Mouse (Mus musculus) heart, postnatal 0 days (tissue): Measurements from ENCODE around the gene Poldip3. TPM values are rescaled to one million over a fixed set of nuclear protein-coding genes. Genes with fewer than 3 reads are reported as not detected.
A peak's percentile ranks its signal among the peaks of the same experiment; 100 is the strongest.

Source experiments
- ATAC-seq: fragments of 200-750 bp; cut with Nextera tagmentation; 2 replicates; pipeline ENCODE4 v1.8.0; 2017; ENCODE audit warnings: low read depth, moderate number of reproducible peaks, moderate library complexity; ENCODE audit not compliant: insufficient read depth
- DNase-seq: peaks from one replicate; pipeline ENCODE4 v3.0.0-alpha.2; 2016; ENCODE audit warnings: low spot score
- H3K27ac ChIP-seq: fragments of 300-500 bp; sonication (generic); 2 replicates; pipeline ENCODE4 v1.5.1; 2014; ENCODE audit warnings: low read depth, mild to moderate bottlenecking
- H3K27me3 ChIP-seq: fragments of 300-500 bp; sonication (generic); 2 replicates; pipeline ENCODE4 v1.6.1; 2014; ENCODE audit warnings: low read length, mixed read lengths; ENCODE audit not compliant: control insufficient read depth, insufficient read depth
- H3K36me3 ChIP-seq: fragments of 300-500 bp; sonication (generic); replicated peaks from 2 replicates; pipeline ENCODE4 v1.6.1; 2014; ENCODE audit warnings: low read length, mixed read lengths; ENCODE audit not compliant: control insufficient read depth, insufficient read depth
- H3K4me1 ChIP-seq: fragments of 300-500 bp; sonication (generic); 2 replicates; pipeline ENCODE4 v1.6.1; 2014; ENCODE audit warnings: antibody characterized with exemption; ENCODE audit not compliant: control insufficient read depth, insufficient read depth
- H3K4me2 ChIP-seq: fragments of 300-500 bp; sonication (generic); 2 replicates; pipeline ENCODE4 v1.6.1; 2014; ENCODE audit warnings: low read depth, mild to moderate bottlenecking, low read length, moderate library complexity
- H3K4me3 ChIP-seq: fragments of 300-500 bp; sonication (generic); 2 replicates; pipeline ENCODE4 v1.5.1; 2014; ENCODE audit warnings: low read depth, low read length
- H3K9ac ChIP-seq: fragments of 300-500 bp; sonication (generic); replicated peaks from 2 replicates; pipeline ENCODE4 v1.6.1; 2014; ENCODE audit warnings: low read depth, low read length, mixed read lengths
- H3K9me3 ChIP-seq: fragments of 300-500 bp; sonication (generic); replicated peaks from 2 replicates; pipeline ENCODE4 v1.6.1; 2016; ENCODE audit warnings: low read length; ENCODE audit not compliant: control insufficient read depth
- CTCF ChIP-seq: IDR thresholded peaks from 2 replicates; pipeline ENCODE4 v1.5.1; 2016; ENCODE audit warnings: antibody characterized with exemption, control low read depth, low read depth
- EP300 ChIP-seq: IDR thresholded peaks from 2 replicates; pipeline ENCODE4 v1.6.1; 2016; ENCODE audit warnings: antibody characterized with exemption, low read depth
- WGBS: fragments of 180-500 bp; shearing (Covaris S2); extraction: QIAGEN DNeasy Blood & Tissue Kit; methylation state at CpG from one replicate; pipeline ENCODE4 v1.1.7; 2014; 5-methylcytosine and 5-hydroxymethylcytosine counted together
- polyA plus RNA-seq: library from polyadenylated mRNA; unstranded; fragments of >200 nt; fragmentation: Nextera tagmentation; extraction: Ambion mirVana; gene quantifications from 2 replicates; pipeline ENCODE4 v1.2.1, GENCODE M21; 2015
- total RNA-seq: library from RNA; depleted of rRNA; stranded (reverse); fragments of >200 nt; gene quantifications from 2 replicates; pipeline ENCODE4 v1.2.3, GENCODE M21; 2014; ENCODE audit warnings: low replicate concordance

Gene Poldip3
- total and polyA plus RNA-seq, 2 experiments from 2014 or later: 38.3 to 63.6 TPM

GRCm38 (mm10) chr15:83170956-83171659 lies 21.9 kb upstream of the Poldip3 start:
- peak overlapping the region; percentile 77 for H3K9ac ChIP-seq
- no peak for TF ChIP-seq EP300
- no peak for TF ChIP-seq CTCF
- H3K36me3 ChIP-seq: no peaks in the 10 kb centered on the region
- peaks cover 27% of the 10 kb centered on the region for H3K4me1 ChIP-seq
- WGBS: 33% methylated on average over 8 of the region's 8 CpGs
- H3K9me3 ChIP-seq: no peaks in the 10 kb centered on the region
- H3K4me3 ChIP-seq: peak overlapping the region; percentile 76
- ATAC-seq (no peak), DNase-seq (peak; percentile 52)
- H3K27me3 ChIP-seq: no peaks in the 10 kb centered on the region
- H3K4me2 ChIP-seq: peak overlapping the region; percentile 93
- H3K27ac ChIP-seq: peak overlapping the region; percentile 88

- DNase-seq: no peak
- peak overlapping the region; percentile 0; the same call in 1 of the 2 replicates for H3K4me3 ChIP-seq
- 68% methylated on average over 8 of the region's 8 CpGs for WGBS
These were observed 20.9 kb upstream of the Poldip3 start for GRCm38 (mm10) chr15:83169772-83170722.

GRCm38 (mm10) chr15:83168875-83169771 lies 19.9 kb upstream of the Poldip3 start:
- Histone ChIP-seq H3K9me3 (no peaks in the 10 kb centered on the region), H3K4me2 (peak overlapping the region; percentile 14), H3K36me3 (no peaks in the 10 kb centered on the region), H3K27ac (peak overlapping the region; percentile 50; the same call in 1 of the 2 replicates), H3K4me1 (peaks cover 36% of the 10 kb centered on the region), H3K4me3 (no peak overlapping the region), H3K27me3 (no peaks in the 10 kb centered on the region), H3K9ac (no peak overlapping the region)
- DNase-seq (no peak), ATAC-seq (no peak)
- TF ChIP-seq CTCF (no peak), EP300 (no peak)
- 68% methylated on average over 7 of the region's 7 CpGs for WGBS

More at GRCm38 (mm10) chr15:83169772-83170722, 20.9 kb upstream of the Poldip3 start:
- Histone ChIP-seq H3K4me2 (peak overlapping the region; percentile 14), H3K27ac (peak overlapping the region; percentile 50), H3K27me3 (no peaks in the 10 kb centered on the region), H3K9me3 (no peaks in the 10 kb centered on the region), H3K4me1 (peaks cover 31% of the 10 kb centered on the region), H3K9ac (no peak overlapping the region), H3K36me3 (no peaks in the 10 kb centered on the region)
- no peak for ATAC-seq
- TF ChIP-seq EP300 (peak; percentile 62), CTCF (no peak)

GRCm38 (mm10) chr15:83168311-83168710 lies 19.1 kb upstream of the Poldip3 start:
- Histone ChIP-seq H3K9ac (no peak overlapping the region), H3K4me3 (no peak overlapping the region), H3K27ac (no peak overlapping the region), H3K4me2 (no peak overlapping the region), H3K36me3 (no peaks in the 10 kb centered on the region), H3K27me3 (no peaks in the 10 kb centered on the region), H3K9me3 (no peaks in the 10 kb centered on the region), H3K4me1 (peaks cover 36% of the 10 kb centered on the region)
- WGBS: 87% methylated on average over 3 of the region's 3 CpGs
- ATAC-seq (no peak), DNase-seq (no peak)
- TF ChIP-seq EP300: no peak

GRCm38 (mm10) chr15:83167550-83168065 lies 18.4 kb upstream of the Poldip3 start:
- Histone ChIP-seq H3K9ac (no peak overlapping the region), H3K27ac (no peak overlapping the region), H3K4me1 (peaks cover 36% of the 10 kb centered on the region), H3K4me2 (no peak overlapping the region), H3K36me3 (0 out of 2 replicates have a peak, but pooled peaks cover 4% of the 10 kb centered on the region), H3K4me3 (no peak overlapping the region), H3K27me3 (no peaks in the 10 kb centered on the region), H3K9me3 (no peaks in the 10 kb centered on the region)
- DNase-seq: no peak
- 87% methylated on average over 8 of the region's 8 CpGs for WGBS
- no peak for ATAC-seq
- TF ChIP-seq EP300 (no peak), CTCF (no peak)
